Mouse (Mus musculus) heart, embryonic 11.5 days (tissue): ENCODE data around the gene Kif14. TPM values are rescaled to one million over a fixed set of nuclear protein-coding genes. Genes with fewer than 3 reads are reported as not detected.

Source experiments
- ATAC-seq: fragments of 200-750 bp; cut with Nextera tagmentation; replicated peaks from 2 replicates; pipeline ENCODE4 v1.8.0; 2017; ENCODE audit warnings: moderate library complexity; ENCODE audit not compliant: insufficient number of reproducible peaks, low FRiP score, low TSS enrichment
- H3K27ac ChIP-seq: fragments of 300-500 bp; sonication (generic); 2 replicates; pipeline ENCODE4 v1.5.1; 2014; ENCODE audit warnings: mild to moderate bottlenecking, low read depth, low read length
- H3K27me3 ChIP-seq: fragments of 300-500 bp; sonication (generic); 2 replicates; pipeline ENCODE4 v1.6.1; 2014; ENCODE audit warnings: mild to moderate bottlenecking, low read length, mixed read lengths; ENCODE audit not compliant: control insufficient read depth, insufficient read depth
- H3K36me3 ChIP-seq: fragments of 300-500 bp; sonication (generic); 2 replicates; pipeline ENCODE4 v1.6.1; 2014; ENCODE audit warnings: mild to moderate bottlenecking, low read length, moderate library complexity, mixed read lengths; ENCODE audit not compliant: control insufficient read depth, insufficient read depth
- H3K4me1 ChIP-seq: fragments of 300-500 bp; sonication (generic); 2 replicates; pipeline ENCODE4 v1.6.1; 2014; ENCODE audit warnings: low read length; ENCODE audit not compliant: control insufficient read depth, insufficient read depth
- H3K4me2 ChIP-seq: fragments of 300-500 bp; sonication (generic); 2 replicates; pipeline ENCODE4 v1.6.1; 2014; ENCODE audit warnings: mild to moderate bottlenecking, moderate library complexity
- H3K4me3 ChIP-seq: fragments of 300-500 bp; sonication (generic); 2 replicates; pipeline ENCODE4 v1.5.1; 2014; ENCODE audit warnings: low read depth, low read length
- H3K9ac ChIP-seq: fragments of 300-500 bp; sonication (generic); 2 replicates; pipeline ENCODE4 v1.6.1; 2014; ENCODE audit warnings: mild to moderate bottlenecking, low read depth, low read length, moderate library complexity
- H3K9me3 ChIP-seq: fragments of 300-500 bp; sonication (generic); replicated peaks from 2 replicates; pipeline ENCODE4 v1.6.1; 2016; ENCODE audit warnings: low read length; ENCODE audit not compliant: control insufficient read depth
- WGBS: fragments of 180-500 bp; shearing (Covaris S2); extraction: QIAGEN DNeasy Blood & Tissue Kit; methylation state at CpG from one replicate; pipeline ENCODE4 v1.1.7; 2014; ENCODE audit not compliant: insufficient replicate concordance; 5-methylcytosine and 5-hydroxymethylcytosine counted together
- polyA plus RNA-seq: library from polyadenylated mRNA; unstranded; fragments of >200 nt; fragmentation: Nextera tagmentation; extraction: Ambion mirVana; gene quantifications from 2 replicates; pipeline ENCODE4 v1.2.1, GENCODE M21; 2014

The Kif14 gene
- polyA plus RNA-seq, 1 experiment from 2014 or later: 6.9 TPM

DNA sequence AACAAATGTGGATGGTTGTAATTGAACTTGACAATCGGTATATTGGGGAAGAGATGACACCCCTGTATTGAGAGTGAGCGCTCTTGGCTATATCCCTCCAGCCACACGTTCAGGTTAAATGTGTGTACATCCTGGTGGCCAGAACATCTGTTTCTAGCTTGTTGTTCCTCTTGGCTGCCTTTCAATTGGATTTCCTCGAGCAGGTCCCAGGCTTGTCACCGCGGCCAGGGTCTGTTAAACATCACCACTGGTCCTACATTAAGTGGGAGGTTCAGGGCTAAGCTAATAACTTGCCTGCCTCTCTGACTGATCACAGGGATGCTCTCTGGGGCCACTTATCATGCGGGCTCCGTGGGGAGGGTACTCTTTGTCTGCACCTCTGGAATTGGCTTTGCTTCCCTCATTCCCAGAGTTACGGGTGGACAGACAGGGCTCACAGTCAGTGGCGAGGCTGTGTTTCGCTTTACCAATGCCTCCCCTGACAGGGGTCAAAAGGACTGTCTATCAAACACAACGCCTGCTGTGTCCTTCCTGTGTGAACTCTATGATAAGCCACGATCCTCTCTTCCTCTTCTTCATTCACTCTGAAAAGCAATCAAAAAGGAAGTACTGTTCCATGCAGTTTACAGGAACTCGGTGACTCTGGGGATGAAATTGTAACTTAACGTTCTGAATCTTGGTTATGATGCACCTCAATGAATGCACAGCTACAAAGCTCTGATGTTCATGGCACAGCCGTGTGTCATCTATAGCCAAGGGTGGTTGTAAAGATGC lies 111.9 kb downstream of the Kif14 start:
- Histone ChIP-seq H3K9ac (no peak overlapping the region), H3K27me3 (no peaks in the 10 kb centered on the region), H3K36me3 (no peaks in the 10 kb centered on the region), H3K9me3 (no peaks in the 10 kb centered on the region), H3K27ac (no peak overlapping the region), H3K4me1 (peaks cover 4% of the 10 kb centered on the region; the same call in 1 of the 2 replicates), H3K4me2 (peak overlapping the region; percentile 54), H3K4me3 (no peak overlapping the region)
- WGBS: 26% methylated on average over 16 of the region's 16 CpGs
- ATAC-seq: no peak

DNA sequence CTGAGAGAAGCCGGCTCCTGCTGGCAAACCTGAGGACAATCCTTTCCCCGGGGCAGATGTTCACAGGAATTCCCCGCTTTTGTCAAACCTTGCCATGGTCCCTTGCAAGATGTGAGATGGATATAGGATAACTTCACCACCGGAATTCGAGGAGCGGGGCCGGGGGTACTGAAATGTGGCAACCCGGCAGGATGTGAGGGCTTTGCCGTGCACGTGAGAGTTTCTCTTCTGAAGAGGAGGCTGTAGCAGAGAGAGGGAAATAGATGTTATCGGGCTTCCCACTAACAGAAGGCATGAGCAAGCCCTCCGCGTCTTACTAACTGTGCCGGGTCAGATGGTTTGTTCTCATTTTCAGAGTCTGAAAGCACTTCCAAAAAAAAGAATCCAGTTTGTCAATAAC lies 113.2 kb downstream of the Kif14 start:
- H3K36me3 ChIP-seq: no peaks in the 10 kb centered on the region
- H3K9ac ChIP-seq: no peak overlapping the region
- H3K4me2 ChIP-seq: no peak overlapping the region
- no peak overlapping the region for H3K27ac ChIP-seq
- H3K4me3 ChIP-seq: no peak overlapping the region
- H3K4me1 ChIP-seq: peaks cover 4% of the 10 kb centered on the region; the same call in 1 of the 2 replicates
- ATAC-seq: no peak
- no peaks in the 10 kb centered on the region for H3K9me3 ChIP-seq
- no peaks in the 10 kb centered on the region for H3K27me3 ChIP-seq
- WGBS: 66% methylated on average over 14 of the region's 14 CpGs

DNA sequence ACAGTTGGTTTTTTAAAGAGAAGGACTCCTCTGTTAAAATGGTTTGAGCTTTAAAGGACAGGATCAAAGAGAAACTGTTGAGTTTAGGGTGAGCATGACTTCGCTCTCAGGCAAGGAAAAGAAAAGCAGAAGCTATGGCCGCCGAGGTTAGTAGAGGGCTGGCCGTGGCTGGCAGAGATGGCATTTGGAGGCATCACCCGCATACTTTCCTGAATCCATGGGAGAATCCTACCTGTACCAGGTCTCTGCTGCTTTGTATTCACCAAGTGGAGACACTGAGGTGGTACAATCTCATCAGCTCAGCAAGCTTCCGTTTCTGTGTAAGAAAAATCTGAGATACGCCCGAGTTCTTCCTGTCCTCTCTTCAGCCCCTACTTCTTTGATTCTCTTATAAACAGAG lies 114.1 kb downstream of the Kif14 start:
- no peak overlapping the region for H3K4me2 ChIP-seq
- H3K36me3 ChIP-seq: no peaks in the 10 kb centered on the region
- no peak overlapping the region for H3K4me3 ChIP-seq
- peaks cover 4% of the 10 kb centered on the region; the same call in 1 of the 2 replicates for H3K4me1 ChIP-seq
- ATAC-seq: no peak
- H3K9me3 ChIP-seq: no peaks in the 10 kb centered on the region
- no peak overlapping the region for H3K27ac ChIP-seq
- H3K9ac ChIP-seq: no peak overlapping the region
- no peaks in the 10 kb centered on the region for H3K27me3 ChIP-seq
- 79% methylated on average over 8 of the region's 8 CpGs for WGBS

Other genes starting within 250 kb of the Kif14 start
- gene Inava, start 232.1 kb upstream of the Kif14 start, polyA plus RNA-seq: 2.0 and 2.1 TPM in 2 replicates
- not detected in 2 replicates for gene Gpr25, start 205.5 kb upstream of the Kif14 start, polyA plus RNA-seq
- 11.3 and 12.4 TPM in 2 replicates for gene Camsap2, start 120.2 kb upstream of the Kif14 start, polyA plus RNA-seq
- gene Ddx59, start 51.1 kb upstream of the Kif14 start, polyA plus RNA-seq: 12.6 and 14.0 TPM in 2 replicates
- gene Zfp281, start 158.6 kb downstream of the Kif14 start, polyA plus RNA-seq: 17.4 and 17.5 TPM in 2 replicates